Comparison of ENCODE assay signal across 7 mouse cellular contexts in the genomic region with DNA sequence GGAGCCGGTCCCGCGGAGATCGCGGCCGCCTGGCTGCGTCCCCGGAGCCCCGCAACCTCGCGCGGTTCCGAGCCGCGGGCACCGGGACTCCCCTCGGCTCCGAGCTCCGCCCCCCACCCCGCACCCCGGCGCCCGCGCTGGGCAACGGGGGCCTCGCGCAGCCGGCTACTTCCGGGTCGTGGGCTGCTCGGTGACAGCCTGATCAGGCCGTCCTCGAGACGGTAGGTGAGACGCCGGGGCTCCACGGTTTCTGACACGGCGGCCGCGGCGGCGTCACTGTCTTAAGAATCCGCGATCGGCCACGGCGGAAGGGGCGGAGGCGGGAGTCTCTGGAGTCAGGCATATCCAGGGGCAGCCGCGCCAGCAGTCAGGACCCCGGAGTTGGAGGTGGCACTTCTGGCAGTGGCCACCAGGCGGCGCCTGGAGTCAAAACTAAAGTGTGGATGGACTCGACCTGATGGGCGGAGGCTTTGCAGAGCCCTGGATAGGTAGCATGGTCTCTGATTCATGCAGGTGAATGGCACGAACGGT. TPM values are rescaled to one million over a fixed set of nuclear protein-coding genes. Genes with fewer than 3 reads are reported as not detected.
DNase-seq lines count a peak whose midpoint lies in the region; ATAC-seq lines count a peak whose summit lies in the region.

A gene (minus strand): TSS at position 278 of the 531 bp plus-strand sequence.

- H3K4me2 ChIP-seq in intestine, embryonic 15.5 days (replicated peaks) = peak within 1 kb of the TSS; percentile 77

- peak; percentile 99 for DNase-seq in adrenal gland, adult 18-20 months (ENCODE audit: low spot score in 2 of 2)
- DNase-seq in embryo, embryonic 11 days = peak; percentile 90
- DNase-seq in gastrocnemius, postnatal 36 days = peak; percentile 92 to 99
- peak; percentile 98 to 99 for DNase-seq in left cerebral cortex, postnatal 25 days (ENCODE audit: low spot score in 2 of 2)
- DNase-seq in midbrain, embryonic 10.5 days (ENCODE audit: low spot score) = peak; percentile 92
- peak; percentile 99 for DNase-seq in right cerebral cortex, postnatal 4 days

- peak within 1 kb of the TSS; percentile 70 for H3K4me3 ChIP-seq in intestine, embryonic 15.5 days (replicated peaks)
- H3K4me3 ChIP-seq in midbrain, embryonic 10.5 days = peak within 1 kb of the TSS; percentile 90

- peak within 1 kb of the TSS; percentile 83 for H3K27ac ChIP-seq in intestine, embryonic 15.5 days
- peak within 1 kb of the TSS; percentile 99 for H3K27ac ChIP-seq in midbrain, embryonic 10.5 days (replicated peaks)

- intact Hi-C loops in gastrocnemius, postnatal 36 days (cut with DNase I) = loop anchor here (5.0 to 10.0 kb wide), 4 partner anchors 51 to 269 kb away; a partner anchor contains a TSS
- intact Hi-C loops in left cerebral cortex, postnatal 25 days (cut with DNase I) = loop anchor here (1.0 to 10.0 kb wide), 5 partner anchors 28 to 379 kb away; a partner anchor contains a TSS

- peak within 1 kb of the TSS; percentile 69 for H3K9ac ChIP-seq in intestine, embryonic 15.5 days

- peaks cover 2% of the 10 kb centered on the region for H3K4me1 ChIP-seq in intestine, embryonic 15.5 days (replicated peaks)
- peaks cover 31% of the 10 kb centered on the region for H3K4me1 ChIP-seq in midbrain, embryonic 10.5 days

- H3K9me3 ChIP-seq in intestine, embryonic 15.5 days = no peaks in the 10 kb centered on the region
- H3K9me3 ChIP-seq in midbrain, embryonic 10.5 days (replicated peaks) = no peaks in the 10 kb centered on the region

- peak; percentile 83 for ATAC-seq in intestine, embryonic 15.5 days

- no peaks in the 10 kb centered on the region for H3K27me3 ChIP-seq in intestine, embryonic 15.5 days (replicated peaks)
- H3K27me3 ChIP-seq in midbrain, embryonic 10.5 days (ENCODE audit: low read depth, poor library complexity, severe bottlenecking) = peaks cover 5% of the 10 kb centered on the region

- H3K36me3 ChIP-seq in intestine, embryonic 15.5 days = peaks cover 9% of the 10 kb centered on the region
- H3K36me3 ChIP-seq in midbrain, embryonic 10.5 days = peaks cover 31% of the 10 kb centered on the region

- under 1% methylated on average over 59 of the region's 59 CpGs for WGBS in intestine, embryonic 15.5 days
- WGBS in midbrain, embryonic 10.5 days = under 1% methylated on average over 59 of the region's 59 CpGs

RNA-seq across cellular contexts. Expression of the gene that starts here (rescaled TPM):
- 100 to 1,000 TPM; 103 to 120 TPM for total RNA-seq in adrenal gland, adult 18-20 months (2021)
- 10 to 100 TPM; 70.7 to 72.4 TPM for total RNA-seq in gastrocnemius, postnatal 36 days (2021)
- polyA plus RNA-seq in intestine, embryonic 15.5 days (2015; fragmentation: Nextera tagmentation; extraction: Ambion mirVana) = 72.7 and 73.7 TPM in 2 replicates
- 100 to 1,000 TPM; 121 to 139 TPM for total RNA-seq in left cerebral cortex, postnatal 25 days (2021)
- 80.6 and 84.5 TPM in 2 replicates for polyA plus RNA-seq in midbrain, embryonic 10.5 days (2016; fragmentation: Nextera tagmentation; extraction: Ambion mirVana)

Comparison
In these comparisons a context has a peak if more than half of its experiments do, and no peak if none do; other contexts are left out.
1. Peak in every context shown above with its lines: DNase-seq, ATAC-seq, H3K4me3 ChIP-seq and H3K27ac ChIP-seq.